Mouse (Mus musculus): Measurements from ENCODE around the gene Hddc3.

DNA sequence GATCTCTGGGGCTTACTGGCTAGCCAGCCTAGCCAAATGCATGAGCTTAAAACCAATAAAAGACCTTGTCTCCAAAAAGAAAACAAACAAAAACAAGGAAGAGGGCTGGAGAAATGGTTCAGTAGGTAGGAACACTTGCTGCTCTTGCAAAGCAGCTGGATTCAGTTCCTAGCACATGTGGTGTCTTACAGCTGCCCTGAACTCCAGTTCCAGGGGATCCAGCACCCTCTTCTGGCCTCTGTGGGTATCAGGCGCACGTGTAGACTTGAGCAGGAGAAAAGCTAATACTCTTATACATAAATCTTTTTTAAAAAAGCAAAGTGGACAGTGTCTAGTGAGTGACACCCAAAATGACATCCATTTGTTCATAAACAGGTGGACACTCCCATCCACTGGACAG is 41.4 kb upstream of the Hddc3 start:
- peak; percentile 54 for TF ChIP-seq CTCF (IDR thresholded peaks at IDR 0.05; ENCODE audit: low read depth)
- TF ChIP-seq EP300 (IDR thresholded peaks at IDR 0.05; ENCODE audit: low read depth), result no peak

All from liver, embryonic 14.5 days (tissue).